Mouse (Mus musculus) heart, embryonic 13.5 days (tissue): ENCODE measurements around the gene Fhod1. TPM values are rescaled to one million over a fixed set of nuclear protein-coding genes. Genes with fewer than 3 reads are reported as not detected.
A peak's percentile ranks its signal among the peaks of the same experiment; 100 is the strongest.

Source experiments
- ATAC-seq: fragments of 200-750 bp; cut with Nextera tagmentation; 2 replicates; pipeline ENCODE4 v1.8.0; 2017; ENCODE audit warnings: moderate TSS enrichment; ENCODE audit not compliant: insufficient number of reproducible peaks, low FRiP score, low TSS enrichment; ENCODE audit errors: extremely low read depth
- H3K27ac ChIP-seq: fragments of 300-500 bp; sonication (generic); replicated peaks from 2 replicates; pipeline ENCODE4 v1.5.1; 2015; ENCODE audit warnings: moderate library complexity, mild to moderate bottlenecking, inconsistent platforms
- H3K27me3 ChIP-seq: fragments of 300-500 bp; sonication (generic); replicated peaks from 2 replicates; pipeline ENCODE4 v1.6.1; 2015; ENCODE audit warnings: mild to moderate bottlenecking, inconsistent platforms
- H3K36me3 ChIP-seq: fragments of 300-500 bp; sonication (generic); 2 replicates; pipeline ENCODE4 v1.6.1; 2015; ENCODE audit warnings: mild to moderate bottlenecking, inconsistent platforms
- H3K4me1 ChIP-seq: fragments of 300-500 bp; sonication (generic); 2 replicates; pipeline ENCODE4 v1.6.1; 2015; ENCODE audit warnings: inconsistent platforms
- H3K4me2 ChIP-seq: fragments of 300-500 bp; sonication (generic); 2 replicates; pipeline ENCODE4 v1.6.1; 2015; ENCODE audit warnings: inconsistent platforms, mild to moderate bottlenecking, moderate library complexity
- H3K4me3 ChIP-seq: fragments of 300-500 bp; sonication (generic); 2 replicates; pipeline ENCODE4 v1.5.1; 2015; ENCODE audit warnings: moderate library complexity, mild to moderate bottlenecking, inconsistent platforms
- H3K9ac ChIP-seq: fragments of 300-500 bp; sonication (generic); 2 replicates; pipeline ENCODE4 v1.6.1; 2015; ENCODE audit warnings: inconsistent platforms, mild to moderate bottlenecking, moderate library complexity
- H3K9me3 ChIP-seq: fragments of 300-500 bp; sonication (generic); 2 replicates; pipeline ENCODE4 v1.6.1; 2016; ENCODE audit warnings: inconsistent platforms
- WGBS: fragments of 180-500 bp; shearing (Covaris S2); methylation state at CpG from one replicate; pipeline ENCODE4 v1.1.7; 2015; ENCODE audit warnings: mixed read lengths; 5-methylcytosine and 5-hydroxymethylcytosine counted together
- polyA plus RNA-seq: library from polyadenylated mRNA; unstranded; fragments of >200 nt; fragmentation: Nextera tagmentation; extraction: Ambion mirVana; gene quantifications from 2 replicates; pipeline ENCODE4 v1.2.1, GENCODE M21; 2015

Fhod1 gene
- polyA plus RNA-seq, 1 experiment from 2014 or later: 2.0 TPM

DNA sequence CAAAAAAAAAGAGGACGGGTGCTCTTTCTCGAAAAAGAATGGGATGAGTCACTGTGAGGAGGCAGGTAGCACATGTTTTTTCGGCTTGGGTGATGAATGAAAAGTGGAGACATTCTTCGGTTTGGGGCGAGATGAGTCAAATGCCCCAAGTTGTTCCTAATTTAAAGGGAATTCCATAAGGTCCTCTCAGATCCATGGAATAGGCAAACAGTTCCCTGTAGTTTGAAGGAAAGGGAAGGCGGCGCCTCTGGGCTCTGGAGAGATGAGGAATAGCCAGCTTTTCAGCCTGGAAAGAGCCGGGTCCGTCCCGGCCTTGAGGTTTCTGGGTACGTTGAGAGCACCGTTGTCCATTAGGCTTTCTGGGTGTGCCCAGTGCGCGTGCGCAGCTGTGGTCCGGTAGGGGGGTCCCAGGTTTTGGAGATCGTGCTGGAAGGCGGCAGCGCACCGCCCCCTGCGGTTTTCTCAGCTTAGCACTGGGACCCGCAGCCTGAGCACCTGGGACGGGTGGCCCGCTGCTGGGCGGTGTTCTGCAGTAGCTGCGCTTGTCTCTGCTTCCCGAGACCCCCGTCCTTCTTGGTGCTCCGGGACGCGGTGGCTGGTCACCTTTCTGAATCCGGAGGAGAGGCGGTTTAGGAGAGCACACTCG, 820 bp upstream of the Fhod1 start, which contains the start of gene Slc9a5:
Slc9a5 (plus strand) TSS at position 394 of the 646 bp plus-strand sequence.
- no peak for ATAC-seq
- Histone ChIP-seq H3K9me3 (no peaks in the 10 kb centered on the region), H3K27ac (peak within 1 kb of the TSS; percentile 86), H3K4me2 (peak within 1 kb of the TSS; percentile 99), H3K9ac (peak within 1 kb of the TSS; percentile 91), H3K36me3 (no peaks in the 10 kb centered on the region), H3K4me3 (peak within 1 kb of the TSS; percentile 81), H3K4me1 (peaks cover 61% of the 10 kb centered on the region), H3K27me3 (peaks cover 23% of the 10 kb centered on the region)
- under 1% methylated on average over 34 of the region's 34 CpGs for WGBS

GRCm38 (mm10) chr8:105346611-105347427, 934 bp downstream of the Fhod1 start:
- 0 out of 2 replicates have a peak, but pooled peaks have one; percentile 9 for ATAC-seq
- no peaks in the 10 kb centered on the region for H3K36me3 ChIP-seq
- H3K9me3 ChIP-seq: no peaks in the 10 kb centered on the region
- peak overlapping the region; percentile 91 for H3K9ac ChIP-seq
- WGBS: under 1% methylated on average over 34 of the region's 34 CpGs
- peaks cover 23% of the 10 kb centered on the region for H3K27me3 ChIP-seq
- peak overlapping the region; percentile 86 for H3K27ac ChIP-seq
- H3K4me3 ChIP-seq: peak overlapping the region; percentile 81
- H3K4me1 ChIP-seq: peaks cover 78% of the 10 kb centered on the region
- H3K4me2 ChIP-seq: peak overlapping the region; percentile 99

GRCm38 (mm10) chr8:105345061-105345975, 2.4 kb downstream of the Fhod1 start:
- H3K27me3 ChIP-seq: peaks cover 12% of the 10 kb centered on the region
- H3K4me3 ChIP-seq: peak overlapping the region; percentile 81; the same call in 1 of the 2 replicates
- peak overlapping the region; percentile 41 for H3K27ac ChIP-seq
- peak overlapping the region; percentile 91 for H3K9ac ChIP-seq
- H3K4me1 ChIP-seq: peaks cover 85% of the 10 kb centered on the region
- ATAC-seq: no peak
- peak overlapping the region; percentile 99 for H3K4me2 ChIP-seq
- H3K36me3 ChIP-seq: no peaks in the 10 kb centered on the region
- H3K9me3 ChIP-seq: no peaks in the 10 kb centered on the region
- 38% methylated on average over 7 of the region's 7 CpGs for WGBS

DNA sequence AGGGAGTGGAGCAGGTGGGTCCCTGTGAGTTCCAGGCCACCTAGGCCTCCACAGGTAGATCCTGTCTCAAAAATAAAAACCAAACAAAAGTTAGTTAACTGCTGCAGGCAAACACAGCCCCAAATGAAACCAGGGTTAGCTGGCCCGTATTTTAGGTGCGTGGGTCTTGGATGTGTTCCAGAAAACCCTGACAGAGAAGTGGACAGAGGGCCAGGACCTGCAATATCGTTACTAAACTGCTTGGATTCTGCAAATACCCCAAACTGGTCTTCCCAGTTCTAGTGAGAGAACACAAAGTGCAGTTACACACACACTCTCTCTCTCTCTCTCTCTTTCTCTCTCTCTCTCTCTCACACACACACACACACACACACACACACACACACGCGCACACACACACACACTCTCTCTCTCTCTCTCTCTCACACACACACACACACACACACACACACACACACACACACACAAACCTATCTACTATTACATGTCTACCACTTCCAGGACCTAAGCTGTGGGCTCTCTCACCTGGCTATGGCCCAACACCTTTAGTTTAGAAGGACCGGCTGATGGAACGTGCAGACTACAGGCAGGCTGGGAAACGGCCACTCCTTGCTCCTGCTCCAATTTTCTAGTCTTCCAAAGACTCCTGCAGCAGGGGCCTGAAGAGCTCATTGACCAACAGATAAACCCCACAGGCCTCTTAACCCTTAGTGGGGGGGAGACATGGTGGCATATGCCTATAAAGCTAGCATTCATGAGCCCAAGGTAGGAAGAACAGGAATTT, 3.8 kb downstream of the Fhod1 start:
- H3K27me3 ChIP-seq: no peaks in the 10 kb centered on the region
- H3K36me3 ChIP-seq: no peaks in the 10 kb centered on the region
- no peak overlapping the region for H3K4me3 ChIP-seq
- H3K4me2 ChIP-seq: 0 out of 2 replicates have a peak overlapping the region, but pooled peaks have one; percentile 99
- ATAC-seq: no peak
- H3K9ac ChIP-seq: peak overlapping the region; percentile 62; the same call in 1 of the 2 replicates
- no peaks in the 10 kb centered on the region for H3K9me3 ChIP-seq
- peaks cover 85% of the 10 kb centered on the region for H3K4me1 ChIP-seq
- WGBS: 50% methylated on average over 8 of the region's 8 CpGs
- H3K27ac ChIP-seq: peak overlapping the region; percentile 29; the same call in 1 of the 2 replicates

DNA sequence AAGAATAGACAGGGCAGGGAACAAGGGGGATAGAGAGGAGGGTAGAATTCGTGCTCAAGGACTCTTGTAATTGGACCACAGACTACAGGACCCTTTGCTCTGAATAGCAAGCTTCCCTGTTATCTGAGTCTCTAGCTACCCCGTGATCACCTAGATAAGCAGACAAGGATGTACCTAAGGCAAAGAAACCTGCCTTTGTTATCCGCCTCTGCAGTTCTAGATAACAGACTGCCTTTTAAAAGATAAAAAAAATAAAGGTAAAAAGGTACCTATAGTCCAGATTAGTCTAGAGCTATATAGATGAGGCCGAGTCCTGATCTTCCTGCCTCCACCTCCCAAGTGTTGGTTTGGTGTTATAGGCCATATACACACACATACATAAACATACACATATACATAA, 5.0 kb downstream of the Fhod1 start:
- WGBS: 59% methylated on average over 4 of the region's 4 CpGs
- H3K27ac ChIP-seq: 0 out of 2 replicates have a peak overlapping the region, but pooled peaks have one; percentile 36
- H3K4me3 ChIP-seq: no peak overlapping the region
- no peaks in the 10 kb centered on the region for H3K27me3 ChIP-seq
- no peak for ATAC-seq
- H3K9me3 ChIP-seq: no peaks in the 10 kb centered on the region
- H3K36me3 ChIP-seq: peaks cover 10% of the 10 kb centered on the region
- peaks cover 86% of the 10 kb centered on the region for H3K4me1 ChIP-seq
- no peak overlapping the region for H3K4me2 ChIP-seq
- H3K9ac ChIP-seq: no peak overlapping the region

DNA sequence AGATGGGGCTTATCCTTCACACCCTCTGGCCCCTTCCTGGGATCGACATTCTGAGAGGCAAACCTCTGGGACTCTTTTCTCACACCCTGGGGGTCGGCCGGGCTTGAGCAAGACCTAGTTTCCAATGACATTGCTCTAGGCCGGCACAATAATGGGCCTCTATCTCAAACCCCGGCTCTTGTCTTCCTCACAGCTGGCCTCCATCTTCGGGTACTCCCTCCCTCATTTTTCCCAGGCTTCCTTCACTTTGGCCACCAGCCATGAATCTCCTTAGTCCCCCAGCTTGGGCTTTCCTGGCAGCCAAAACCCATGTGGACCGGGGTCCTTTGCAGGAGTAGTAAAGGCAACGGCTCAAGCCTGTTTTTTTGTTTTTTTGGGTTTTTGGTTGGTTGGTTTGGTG, 6.4 kb downstream of the Fhod1 start:
- WGBS: 17% methylated on average over 8 of the region's 8 CpGs
- no peak overlapping the region for H3K4me3 ChIP-seq
- H3K36me3 ChIP-seq: peaks cover 24% of the 10 kb centered on the region
- no peak overlapping the region for H3K4me2 ChIP-seq
- no peaks in the 10 kb centered on the region for H3K9me3 ChIP-seq
- ATAC-seq: peak; percentile 16; the same call in 1 of the 2 replicates
- H3K27me3 ChIP-seq: no peaks in the 10 kb centered on the region
- H3K27ac ChIP-seq: peak overlapping the region; percentile 64
- H3K4me1 ChIP-seq: peaks cover 81% of the 10 kb centered on the region
- H3K9ac ChIP-seq: no peak overlapping the region

DNA sequence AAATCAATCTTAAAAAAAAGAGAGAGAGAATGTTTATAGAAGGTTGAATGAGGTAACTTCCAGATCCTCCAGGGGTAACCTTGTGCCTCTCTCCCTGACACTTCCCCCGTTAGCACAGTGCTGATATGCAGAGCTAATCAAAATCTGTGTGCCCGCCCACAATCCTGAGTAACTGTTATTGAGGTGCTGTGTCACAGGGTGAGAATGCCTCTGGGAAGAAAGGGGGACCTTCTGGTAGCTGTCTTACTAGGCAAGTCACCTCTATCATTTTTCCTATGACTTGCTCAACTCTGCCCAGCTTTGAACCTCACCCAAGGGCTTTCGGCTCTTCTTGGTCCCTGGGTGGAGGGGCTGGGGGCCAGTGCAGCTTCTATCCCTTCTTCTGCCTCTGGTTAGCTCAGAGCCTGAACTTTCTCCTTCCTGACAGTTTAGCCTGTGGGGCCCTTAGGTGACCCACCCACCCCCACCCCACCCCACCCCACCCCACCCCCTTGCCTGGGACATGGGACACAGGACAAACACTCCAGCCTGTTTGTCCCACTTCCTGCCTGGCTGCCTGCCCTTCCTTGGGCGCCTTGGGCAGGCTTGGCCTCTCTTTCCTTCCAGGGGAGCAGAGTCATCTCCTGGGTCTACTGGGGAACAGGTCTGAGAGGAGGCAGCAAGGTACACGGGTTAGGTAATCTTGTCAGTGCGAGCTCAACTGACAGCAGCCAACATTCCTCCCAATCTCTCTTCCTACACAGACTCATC, 7.7 kb downstream of the Fhod1 start:
- WGBS: 47% methylated on average over 6 of the region's 6 CpGs
- H3K4me1 ChIP-seq: peaks cover 68% of the 10 kb centered on the region

GRCm38 (mm10) chr8:105338992-105339391, 8.8 kb downstream of the Fhod1 start:
- Histone ChIP-seq H3K4me1 (peaks cover 58% of the 10 kb centered on the region), H3K27me3 (no peaks in the 10 kb centered on the region), H3K9me3 (no peaks in the 10 kb centered on the region), H3K4me3 (no peak overlapping the region), H3K4me2 (peak overlapping the region; percentile 16), H3K27ac (peak overlapping the region; percentile 64), H3K36me3 (peaks cover 48% of the 10 kb centered on the region), H3K9ac (peak overlapping the region; percentile 67)
- no peak for ATAC-seq
- 19% methylated on average over 4 of the region's 4 CpGs for WGBS

More for the DNA sequence above, 7.7 kb downstream of the Fhod1 start:
- Histone ChIP-seq H3K4me2 (no peak overlapping the region), H3K36me3 (peaks cover 37% of the 10 kb centered on the region), H3K27ac (peak overlapping the region; percentile 64), H3K27me3 (no peaks in the 10 kb centered on the region), H3K4me3 (no peak overlapping the region), H3K9ac (no peak overlapping the region), H3K9me3 (no peaks in the 10 kb centered on the region)
- ATAC-seq: no peak

- H3K9ac ChIP-seq: no peak overlapping the region
- no peak for ATAC-seq
- peaks cover 73% of the 10 kb centered on the region for H3K36me3 ChIP-seq
- H3K4me2 ChIP-seq: no peak overlapping the region
- H3K4me3 ChIP-seq: no peak overlapping the region
- WGBS: 62% methylated on average over 32 of the region's 32 CpGs
- H3K27me3 ChIP-seq: no peaks in the 10 kb centered on the region
- no peak overlapping the region for H3K27ac ChIP-seq
- H3K4me1 ChIP-seq: peaks cover 39% of the 10 kb centered on the region
- H3K9me3 ChIP-seq: no peaks in the 10 kb centered on the region
These were observed 11.2 kb downstream of the Fhod1 start for GRCm38 (mm10) chr8:105336373-105337130.
